Mouse (Mus musculus) CD4-positive, CD25-positive, alpha-beta regulatory T cell, adult 2 months (primary cell): Measurements from ENCODE around the gene Maats1.
A peak's percentile ranks its signal among the peaks of the same experiment; 100 is the strongest.
"Not testable (repeated sequence)": the region's sequence is repeated elsewhere in the genome, so short reads cannot be mapped to it uniquely, and the experiment has no call there.

Experiments
- DNase-seq: peaks from one replicate; pipeline ENCODE4 v3.0.0-alpha.2; 2012; ENCODE audit warnings: low read depth, low spot score

Gene Maats1

GRCm38 (mm10) chr16:38348217-38348761 is 6.3 kb upstream of the Maats1 start:
- no peak for DNase-seq

- no peak for DNase-seq
Observed at GRCm38 (mm10) chr16:38347588-38347987, 5.6 kb upstream of the Maats1 start.

- peak; percentile 96 for DNase-seq
Observed at GRCm38 (mm10) chr16:38346529-38347325, 4.8 kb upstream of the Maats1 start, which contains the start of the genes Cox17 and Gm21987. Gene Cox17 (plus strand): TSS chr16:38346991. Gene Gm21987 (plus strand): TSS chr16:38347040.

- DNase-seq: peak; percentile 63
Observed at GRCm38 (mm10) chr16:38344941-38345725, 3.2 kb upstream of the Maats1 start.

GRCm38 (mm10) chr16:38338077-38338476 is 3.9 kb downstream of the Maats1 start:
- DNase-seq: not testable (repeated sequence)

- DNase-seq: no peak
Observed at GRCm38 (mm10) chr16:38334431-38334830, 7.5 kb downstream of the Maats1 start.

- DNase-seq: peak; percentile 25
Observed at GRCm38 (mm10) chr16:38329340-38329739, 12.6 kb downstream of the Maats1 start.

- DNase-seq: no peak
Observed at GRCm38 (mm10) chr16:38326778-38327397, 15.1 kb downstream of the Maats1 start.

GRCm38 (mm10) chr16:38324311-38324710 is 17.6 kb downstream of the Maats1 start:
- DNase-seq: no peak

GRCm38 (mm10) chr16:38321452-38321935 is 20.4 kb downstream of the Maats1 start:
- DNase-seq: peak; percentile 78

- DNase-seq: no peak
Observed at GRCm38 (mm10) chr16:38319087-38319486, 22.9 kb downstream of the Maats1 start.

- DNase-seq: no peak
Observed at GRCm38 (mm10) chr16:38318492-38318891, 23.5 kb downstream of the Maats1 start.

GRCm38 (mm10) chr16:38308195-38308594 is 33.7 kb downstream of the Maats1 start:
- DNase-seq: no peak

GRCm38 (mm10) chr16:38307651-38308050 is 34.3 kb downstream of the Maats1 start:
- no peak for DNase-seq

- DNase-seq: no peak
Observed at GRCm38 (mm10) chr16:38307221-38307605, 34.7 kb downstream of the Maats1 start.

- DNase-seq: peak; percentile 25
Observed at GRCm38 (mm10) chr16:38306571-38307220, 35.2 kb downstream of the Maats1 start.

GRCm38 (mm10) chr16:38304460-38305194 is 37.3 kb downstream of the Maats1 start:
- DNase-seq: no peak

- DNase-seq: no peak
Observed at GRCm38 (mm10) chr16:38302367-38302766, 39.6 kb downstream of the Maats1 start.

- DNase-seq: no peak
Observed at GRCm38 (mm10) chr16:38298410-38298809, 43.5 kb downstream of the Maats1 start.

GRCm38 (mm10) chr16:38295349-38295930 is 46.5 kb downstream of the Maats1 start:
- DNase-seq: no peak
